Mouse (Mus musculus): Measurements from ENCODE around the gene Pinlyp. TPM values are rescaled to one million over a fixed set of nuclear protein-coding genes. Genes with fewer than 3 reads are reported as not detected.

Pinlyp gene
- not detected in 2 replicates for total RNA-seq (2023)

DNA sequence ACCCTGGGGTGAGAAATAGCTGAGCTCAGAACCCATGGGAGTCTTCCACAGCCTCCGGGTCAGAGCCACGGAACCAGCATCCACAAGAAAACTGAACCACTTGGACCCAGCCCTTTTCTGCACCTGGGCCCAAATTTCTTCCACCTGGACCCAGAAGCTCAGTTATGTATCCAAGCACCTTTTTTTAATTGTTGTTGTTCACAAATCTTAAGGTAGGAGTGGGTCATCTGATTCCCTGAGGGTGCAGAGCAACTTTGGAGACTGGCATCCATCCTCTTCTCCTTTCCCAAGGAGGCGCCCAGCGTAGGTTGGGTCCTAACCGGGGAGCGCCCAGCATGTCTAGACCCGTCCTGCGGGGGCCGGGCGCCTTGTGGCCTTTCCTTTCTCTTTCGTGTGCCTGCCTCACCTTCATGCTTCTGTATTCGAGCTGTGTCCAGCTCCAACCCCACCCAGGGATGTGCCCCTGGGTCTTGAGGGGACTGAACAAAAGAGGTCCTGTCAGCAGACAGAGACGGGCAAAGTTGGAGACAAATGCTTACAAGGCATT, at the start of gene Pinlyp, which contains the start of gene Xrcc1:
Gene Pinlyp, minus strand, starts transcription at position 51 of the 547 bp plus-strand sequence.
Gene Xrcc1, plus strand, starts transcription at position 222 of the 547 bp plus-strand sequence.

DNA sequence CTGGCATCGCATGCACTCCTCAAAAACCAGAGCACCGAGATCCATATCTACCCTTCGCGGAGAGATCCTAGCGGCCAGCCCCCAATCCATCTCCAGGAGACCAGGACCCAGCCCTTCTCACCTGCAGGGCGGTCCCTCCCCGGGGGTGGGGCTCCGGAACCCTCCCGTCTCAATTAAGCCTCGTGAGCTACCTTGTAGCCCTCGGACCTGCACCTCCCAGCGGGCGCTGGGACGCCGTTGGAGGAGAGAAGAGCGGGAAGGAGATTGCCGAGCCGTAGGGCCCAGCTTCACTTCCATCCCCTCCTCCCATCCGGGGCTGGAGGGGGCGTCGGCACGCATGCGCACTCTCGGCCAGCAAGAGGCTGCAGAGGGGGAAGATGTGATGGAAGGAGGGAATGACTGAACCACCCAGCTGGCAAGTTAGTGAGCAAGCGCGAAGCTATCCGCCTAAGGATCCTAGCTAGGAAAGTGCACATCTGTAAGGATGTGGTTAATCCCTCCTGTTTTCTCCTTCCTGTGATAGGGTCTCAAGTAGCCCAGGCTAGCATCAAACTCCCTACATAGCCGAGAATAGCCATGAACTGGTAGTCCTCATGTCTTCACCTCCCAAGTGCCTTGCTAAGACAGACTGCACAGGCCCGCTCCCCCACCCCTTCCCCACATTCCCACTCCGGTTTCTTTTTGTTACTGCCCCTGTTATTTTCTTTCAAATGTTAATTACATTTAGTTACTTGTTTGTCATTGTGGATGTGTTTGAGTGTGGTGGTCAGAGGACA, 41.6 kb upstream of the Pinlyp start, which contains the start of the genes Ethe1 and Zfp575:
Gene Ethe1, plus strand, starts transcription at position 214 of the 776 bp plus-strand sequence.
Gene Zfp575, minus strand, starts transcription at position 312 of the 776 bp plus-strand sequence.

DNA sequence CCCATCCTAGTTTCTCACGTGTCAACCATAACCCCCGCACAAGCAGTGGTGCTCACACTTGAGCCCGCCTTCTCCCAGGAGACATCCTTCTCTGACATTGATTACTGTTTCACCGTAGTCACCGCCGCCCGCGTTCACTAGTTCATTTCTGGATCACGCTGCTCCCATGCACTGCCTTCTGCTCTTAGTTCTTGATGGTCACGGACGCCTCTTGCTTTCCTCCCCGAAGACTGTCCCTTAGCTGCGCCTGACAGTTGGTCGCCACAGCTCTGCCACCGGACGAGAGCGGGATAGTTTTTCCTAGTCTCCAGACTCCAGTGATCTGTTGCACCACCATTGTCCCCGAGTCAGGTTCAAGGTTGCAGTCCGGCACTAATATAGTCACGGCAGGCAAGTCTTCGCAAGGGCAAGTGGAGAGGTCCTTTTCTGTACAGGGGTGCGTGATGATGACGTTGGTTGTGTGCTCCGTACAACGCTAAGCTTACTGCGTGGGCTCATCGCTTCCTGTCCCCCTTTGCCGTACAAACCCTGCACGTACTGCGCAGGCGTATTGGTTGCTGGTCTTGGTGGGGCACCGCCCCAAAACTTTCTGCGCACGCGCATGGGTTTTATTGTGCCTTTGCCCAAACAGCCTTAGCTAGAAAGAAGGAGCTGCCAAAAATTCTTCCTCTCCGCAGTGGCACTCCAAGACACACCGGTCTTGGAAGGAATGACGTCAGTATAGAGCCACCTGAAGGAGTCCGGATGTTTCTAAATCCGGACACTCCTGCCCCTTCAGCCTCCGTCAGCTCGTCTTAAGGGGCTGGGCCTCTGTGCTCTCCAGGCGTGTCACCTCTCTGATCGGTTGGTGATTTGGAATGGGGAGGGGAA, 15.6 kb downstream of the Pinlyp start, which contains the start of gene Irgq:
Gene Irgq, plus strand, starts transcription at position 628 of the 870 bp plus-strand sequence.

GRCm38 (mm10) chr7:24512355-24512754, 33.6 kb downstream of the Pinlyp start, which contains the start of gene AC161166.1:
TSS of gene AC161166.1 (minus strand) at chr7:24512455.

GRCm38 (mm10) chr7:24506838-24507725, 38.8 kb downstream of the Pinlyp start, which contains the start of gene Zfp428:
TSS of gene Zfp428 (plus strand) at chr7:24507006.

Other genes with a start within 250 kb of the Pinlyp start
- gene Zfp61, start 244.9 kb downstream of the Pinlyp start, total RNA-seq (2023) = 1.2 and 1.4 TPM in 2 replicates
- gene Zfp94, start 229.5 kb downstream of the Pinlyp start, total RNA-seq (2023) = not detected in 2 replicates
- not detected in 2 replicates for gene Tescl, start 212.2 kb downstream of the Pinlyp start, total RNA-seq (2023)
- not detected in 2 replicates for gene Lypd5, start 196.9 kb downstream of the Pinlyp start, total RNA-seq (2023)
- 18.0 and 26.6 TPM in 2 replicates for gene Kcnn4, start 175.9 kb downstream of the Pinlyp start, total RNA-seq (2023)
- 55.2 and 65.2 TPM in 2 replicates for gene Smg9, start 146.5 kb downstream of the Pinlyp start, total RNA-seq (2023)
- 2.0 and 2.1 TPM in 2 replicates for gene Irgc1, start 93.8 kb downstream of the Pinlyp start, total RNA-seq (2023)
- gene Plaur, start 83.6 kb downstream of the Pinlyp start, total RNA-seq (2023) = 1,192 and 1,464 TPM in 2 replicates
- 0.29 TPM in 1 of 2 replicates, not detected in the other for gene Cadm4, start 64.1 kb downstream of the Pinlyp start, total RNA-seq (2023)
- gene Zfp428, start 39.1 kb downstream of the Pinlyp start, total RNA-seq (2023) = 0.41 TPM in 1 of 2 replicates, not detected in the other
- not detected in 2 replicates for gene AC161166.1, start 33.7 kb downstream of the Pinlyp start, total RNA-seq (2023)
- gene Irgq, start 15.4 kb downstream of the Pinlyp start, total RNA-seq (2023) = 4.4 and 6.3 TPM in 2 replicates
- 29.1 and 35.1 TPM in 2 replicates for gene Xrcc1, start 171 bp upstream of the Pinlyp start, total RNA-seq (2023)
- 57.3 and 69.3 TPM in 2 replicates for gene Ethe1, start 41.4 kb upstream of the Pinlyp start, total RNA-seq (2023)
- gene Zfp575, start 41.5 kb upstream of the Pinlyp start, total RNA-seq (2023) = 0.14 and 0.22 TPM in 2 replicates
- 5.0 and 6.5 TPM in 2 replicates for gene Phldb3, start 64.6 kb upstream of the Pinlyp start, total RNA-seq (2023)
- not detected in 2 replicates for gene Lypd3, start 90.4 kb upstream of the Pinlyp start, total RNA-seq (2023)
- gene Tex101, start 130.6 kb upstream of the Pinlyp start, total RNA-seq (2023) = not detected in 2 replicates
- 1.6 and 2.2 TPM in 2 replicates for gene BC049730, start 163.1 kb upstream of the Pinlyp start, total RNA-seq (2023)
- gene Gm4763, start 180.8 kb upstream of the Pinlyp start, total RNA-seq (2023) = 5.8 and 13.4 TPM in 2 replicates
- gene Cd177, start 214.2 kb upstream of the Pinlyp start, total RNA-seq (2023) = 1,275 and 1,351 TPM in 2 replicates
- 69.9 and 84.9 TPM in 2 replicates for gene Ceacam10, start 231.1 kb upstream of the Pinlyp start, total RNA-seq (2023)